Mouse (Mus musculus) C2C12 (cell line): ENCODE measurements at regions not wholly inside any gene's neighbourhood (a gene's known extent, or its start where the extent isn't known, plus 50 kb on each side); places are given as distances from the start of the nearest gene placed in this dataset.

Experiments used
- CEBPB ChIP-seq: IDR thresholded peaks from one replicate; pipeline ENCODE4 v1.6.1; 2011; ENCODE audit warnings: low read depth, mild to moderate bottlenecking, control low read depth, moderate library complexity
- CTCF ChIP-seq: IDR thresholded peaks from one replicate; pipeline ENCODE4 v1.5.1; 2011; ENCODE audit not compliant: control insufficient read depth, insufficient read depth, insufficient read length
- MAX ChIP-seq: IDR thresholded peaks from one replicate; pipeline ENCODE4 v1.6.1; 2011; ENCODE audit warnings: mild to moderate bottlenecking, control low read depth
- MYOG ChIP-seq: IDR thresholded peaks from one replicate; pipeline ENCODE4 v1.6.1; 2011; ENCODE audit not compliant: control insufficient read depth, insufficient read length; ENCODE audit errors: extremely low read depth
- USF1 ChIP-seq: IDR thresholded peaks from one replicate; pipeline ENCODE4 v1.6.1; 2011; ENCODE audit warnings: low read depth, mild to moderate bottlenecking, control low read depth, moderate library complexity

- TF ChIP-seq CTCF: no peak
- no peak for TF ChIP-seq MAX
- TF ChIP-seq USF1: no peak
- no peak for TF ChIP-seq CEBPB
- no peak for TF ChIP-seq MYOG
These were observed 216.3 kb upstream of the Tle3 start for GRCm38 (mm10) chr9:61155851-61156250.
